Mouse (Mus musculus) CH12.LX (cell line): ENCODE results near the gene Hist1h4f. TPM values are rescaled to one million over a fixed set of nuclear protein-coding genes. Genes with fewer than 3 reads are reported as not detected.

Source experiments
- DNase-seq: peaks from one replicate; pipeline ENCODE4 v3.0.0-alpha.2; 2013; ENCODE audit errors: extremely low read depth
- H3K27ac ChIP-seq: 2 replicates; pipeline ENCODE4 v1.5.1; 2012; ENCODE audit warnings: low read depth, mild to moderate bottlenecking, control low read depth, moderate library complexity; ENCODE audit not compliant: insufficient read depth
- H3K27me3 ChIP-seq: replicated peaks from 2 replicates; pipeline ENCODE3; 2012; ENCODE audit warnings: inconsistent platforms
- H3K36me3 ChIP-seq, 2 experiments: replicated peaks in 1 of 2; 2 replicates each; pipeline versions ENCODE3 to v1.6.1; 2012; ENCODE audit warnings: inconsistent platforms in 1 of 2, low read length in 1 of 2, mild to moderate bottlenecking in 1 of 2, mixed read lengths in 1 of 2, moderate library complexity in 1 of 2; ENCODE audit not compliant: control insufficient read depth in 1 of 2, insufficient read depth in 1 of 2
- H3K4me1 ChIP-seq, 2 experiments: 2 replicates each; pipeline ENCODE4 v1.6.1; 2012; ENCODE audit warnings: inconsistent platforms in 1 of 2, moderate library complexity in 1 of 2; ENCODE audit not compliant: insufficient read depth in 2 of 2, control insufficient read depth in 1 of 2
- H3K4me2 ChIP-seq: 2 replicates; pipeline ENCODE4 v1.6.1; 2012; ENCODE audit warnings: low read depth, mild to moderate bottlenecking, control low read depth; ENCODE audit not compliant: poor library complexity, insufficient read depth, severe bottlenecking
- H3K4me3 ChIP-seq, 3 experiments: fragments of 150-350 bp in 1 of 3; sonication (generic) in 1 of 3; replicated peaks in 1 of 3; 2 replicates each; pipeline versions ENCODE3 to v1.5.1; 2011 to 2012; ENCODE audit warnings: low read depth in 2 of 3, low read length in 2 of 3, mild to moderate bottlenecking in 2 of 3, moderate library complexity in 2 of 3, control low read depth in 1 of 3, improper control_type of control experiment in 1 of 3, inconsistent platforms in 1 of 3, mixed read lengths in 1 of 3; ENCODE audit not compliant: poor library complexity in 1 of 3
- H3K79me2 ChIP-seq: replicated peaks from 2 replicates; pipeline ENCODE4 v1.6.1; 2012; ENCODE audit warnings: mild to moderate bottlenecking, moderate library complexity; ENCODE audit not compliant: control insufficient read depth, poor library complexity, insufficient read depth, severe bottlenecking; ENCODE audit errors: extremely low read depth
- H3K9ac ChIP-seq: 2 replicates; pipeline ENCODE4 v1.6.1; 2012; ENCODE audit warnings: low read depth, mild to moderate bottlenecking, control low read depth, moderate library complexity; ENCODE audit not compliant: insufficient read depth
- H3K9me3 ChIP-seq: replicated peaks from 2 replicates; pipeline ENCODE3; 2012; ENCODE audit warnings: low read length, inconsistent platforms, mixed read lengths
- BHLHE40 ChIP-seq: IDR thresholded peaks from 2 replicates; pipeline ENCODE4 v1.6.1; 2011; ENCODE audit warnings: mild to moderate bottlenecking, low read depth, low read length, improper control_type of control experiment
- CHD1 ChIP-seq: IDR thresholded peaks from 2 replicates; pipeline ENCODE4 v1.6.1; 2012; ENCODE audit warnings: low read depth, low read length, improper control_type of control experiment, inconsistent platforms
- CTCF ChIP-seq, 2 experiments: IDR thresholded peaks in 1 of 2; conservative IDR thresholded peaks in 1 of 2; 2 replicates each; pipeline ENCODE4 v1.5.1; 2011 to 2012; ENCODE audit warnings: low read depth in 2 of 2, low read length in 2 of 2, improper control_type of control experiment in 1 of 2, inconsistent platforms in 1 of 2, mild to moderate bottlenecking in 1 of 2, moderate library complexity in 1 of 2
- ELF1 ChIP-seq: IDR thresholded peaks from 2 replicates; pipeline ENCODE4 v1.6.1; 2014; ENCODE audit warnings: low read depth, mild to moderate bottlenecking, inconsistent platforms, low read length, improper control_type of control experiment
- IRF4 ChIP-seq: IDR thresholded peaks from 2 replicates; pipeline ENCODE4 v1.6.1; 2014; ENCODE audit warnings: low read depth, mild to moderate bottlenecking, inconsistent platforms, low read length, improper control_type of control experiment
- KAT2A ChIP-seq: IDR thresholded peaks from 2 replicates; pipeline ENCODE4 v1.6.1; 2012; ENCODE audit warnings: low read length, improper control_type of control experiment, inconsistent platforms; ENCODE audit not compliant: insufficient replicate concordance
- MAFK ChIP-seq: IDR thresholded peaks from 2 replicates; pipeline ENCODE4 v1.6.1; 2011; ENCODE audit warnings: low read length, improper control_type of control experiment; ENCODE audit not compliant: insufficient replicate concordance
- MEF2A ChIP-seq: IDR thresholded peaks from 2 replicates; pipeline ENCODE4 v1.6.1; 2014; ENCODE audit warnings: low read depth, mild to moderate bottlenecking, inconsistent platforms, low read length, improper control_type of control experiment, borderline replicate concordance
- NRF1 ChIP-seq: IDR thresholded peaks from 2 replicates; pipeline ENCODE4 v1.6.1; 2014; ENCODE audit warnings: low read depth, mild to moderate bottlenecking, inconsistent platforms, low read length, improper control_type of control experiment, moderate library complexity
- SIN3A ChIP-seq: IDR thresholded peaks from 2 replicates; pipeline ENCODE4 v1.6.1; 2012; ENCODE audit warnings: low read length, improper control_type of control experiment, inconsistent platforms
- TBP ChIP-seq: conservative IDR thresholded peaks from 2 replicates; pipeline ENCODE4 v1.6.1; 2011; ENCODE audit warnings: low read depth, low read length, improper control_type of control experiment
- USF2 ChIP-seq: conservative IDR thresholded peaks from 2 replicates; pipeline ENCODE4 v1.6.1; 2011; ENCODE audit warnings: low read depth, low read length, improper control_type of control experiment
- ZNF384 ChIP-seq: IDR thresholded peaks from 2 replicates; pipeline ENCODE4 v1.6.1; 2012; ENCODE audit warnings: low read depth, low read length, improper control_type of control experiment, inconsistent platforms
- dilution Hi-C: fragments of 300-500 bp; cut with MboI; formaldehyde crosslinking; loops from 2 replicates; pipeline ENCODE4 v1.14.3; 2020; ENCODE audit warnings: low sequenced_read_pairs; ENCODE audit not compliant: extremely low pct_unique_long_range_greater_than_20kb, extremely low pct_ligation_motif_present
- in situ Hi-C: fragments of 300-500 bp; cut with MboI; formaldehyde crosslinking; loops from 3 replicates; pipeline ENCODE4 v1.14.3; 2019; ENCODE audit warnings: low sequenced_read_pairs, low pct_ligation_motif_present, low pct_unique_long_range_greater_than_20kb, mixed read lengths
- polyA plus RNA-seq: library from polyadenylated mRNA; unstranded; fragments of >175 nt; gene quantifications from 2 replicates; pipeline ENCODE4 v1.2.1, GENCODE M21; 2012; ENCODE audit warnings: low read depth; ENCODE audit not compliant: insufficient read length
- total RNA-seq, 2 experiments: library from RNA; depleted of rRNA; stranded (reverse); fragments of 300-350 nt in 1 of 2; fragments of >200 nt in 1 of 2; gene quantifications; 2 replicates each; pipeline ENCODE4 v1.2.3; 2012 to 2014

The Hist1h4f gene
- total and polyA plus RNA-seq, 3 experiments, result 9.0 to 4,902 (median 27.1) TPM

GRCm38 (mm10) chr13:23516822-23517602 lies 34.4 kb downstream of the Hist1h4f start:
- Histone ChIP-seq H3K9ac (peak overlapping the region; percentile 14; the same call in 1 of the 2 replicates), H3K27ac (peak overlapping the region; percentile 42; the same call in 1 of the 2 replicates), H3K79me2 (no peaks in the 10 kb centered on the region), H3K27me3 (no peaks in the 10 kb centered on the region), H3K4me1 (peaks cover 3 to 31% of the 10 kb centered on the region in 2 experiments; a peak in 3 of 4 replicates), H3K4me2 (peak overlapping the region; percentile 80), H3K4me3 (peak overlapping the region; percentile 53 to 65 (median 64)), H3K36me3 (no peaks in the 10 kb centered on the region), H3K9me3 (no peaks in the 10 kb centered on the region)
- dilution Hi-C loops, result no loop called here
- peak; percentile 95 for TF ChIP-seq ELF1
- peak; percentile 99 for TF ChIP-seq TBP
- TF ChIP-seq CHD1, result peak; percentile 89; the same call in 1 of the 2 replicates
- TF ChIP-seq CTCF (conservative IDR thresholded peaks at IDR 0.05 in 1 of 2, IDR thresholded peaks at IDR 0.05 in 1 of 2; ENCODE audit: low read depth in 2 of 2, low read length in 2 of 2), result no peak
- no peak for TF ChIP-seq MEF2A
- peak; percentile 96 for TF ChIP-seq MAFK
- TF ChIP-seq NRF1, result peak; percentile 46; the same call in 1 of the 2 replicates
- TF ChIP-seq KAT2A, result peak; percentile 79; the same call in 1 of the 2 replicates
- TF ChIP-seq IRF4, result 0 out of 2 replicates have a peak, but pooled peaks have one; percentile 27
- peak; percentile 24; the same call in 1 of the 2 replicates for TF ChIP-seq ZNF384
- TF ChIP-seq SIN3A, result 0 out of 2 replicates have a peak, but pooled peaks have one; percentile 52
- TF ChIP-seq BHLHE40, result no peak
- no peak for TF ChIP-seq USF2
- in situ Hi-C loops, result loop anchor here (25.0 kb wide), 1 partner anchor 1580 kb away; the partner anchor contains the start of gene Zfp184
- peak; percentile 69 for DNase-seq

GRCm38 (mm10) chr13:23515826-23516620 lies 35.4 kb downstream of the Hist1h4f start:
- Histone ChIP-seq H3K4me2 (peak overlapping the region; percentile 88), H3K27ac (no peak overlapping the region), H3K4me3 (peak overlapping the region in 1 of 3 experiments; percentile 39), H3K36me3 (no peaks in the 10 kb centered on the region), H3K9me3 (no peaks in the 10 kb centered on the region), H3K4me1 (peaks cover 3 to 26% of the 10 kb centered on the region in 2 experiments; a peak in 3 of 4 replicates), H3K79me2 (no peaks in the 10 kb centered on the region), H3K27me3 (no peaks in the 10 kb centered on the region), H3K9ac (peak overlapping the region; percentile 53)
- TF ChIP-seq TBP (peak; percentile 96), NRF1 (no peak)
- DNase-seq, result no peak
- in situ Hi-C loops (loop anchor here (25.0 kb wide), 1 partner anchor 1579 kb away; the partner anchor contains the start of gene Zfp184), dilution Hi-C loops (no loop called here)
